Mouse (Mus musculus): ENCODE measurements around the gene 6030445D17Rik.

Gene 6030445D17Rik

GRCm38 (mm10) chr4:136459210-136459609, 2.8 kb upstream of the 6030445D17Rik start:
- no peak for DNase-seq (ENCODE audit: low spot score)

- no peak for DNase-seq (ENCODE audit: low spot score)
These were observed 844 bp upstream of the 6030445D17Rik start for GRCm38 (mm10) chr4:136461206-136461605.

- no peak for DNase-seq (ENCODE audit: low spot score)
These were observed 327 bp upstream of the 6030445D17Rik start for GRCm38 (mm10) chr4:136461761-136462085.

- DNase-seq (ENCODE audit: low spot score), result no peak
These were observed 759 bp downstream of the 6030445D17Rik start for GRCm38 (mm10) chr4:136462839-136463178.

GRCm38 (mm10) chr4:136463436-136463835, 1.4 kb downstream of the 6030445D17Rik start:
- DNase-seq (ENCODE audit: low spot score), result no peak

- DNase-seq (ENCODE audit: low spot score), result no peak
These were observed 4.2 kb downstream of the 6030445D17Rik start for GRCm38 (mm10) chr4:136466226-136466625.

- no peak for DNase-seq (ENCODE audit: low spot score)
These were observed 6.7 kb downstream of the 6030445D17Rik start for GRCm38 (mm10) chr4:136468553-136469327.

- peak; percentile 95 for DNase-seq (ENCODE audit: low spot score)
These were observed 7.4 kb downstream of the 6030445D17Rik start, which contains the start of gene Luzp1 for GRCm38 (mm10) chr4:136469371-136469903. TSS of gene Luzp1 (plus strand) at chr4:136469761.

GRCm38 (mm10) chr4:136469941-136470346, 7.9 kb downstream of the 6030445D17Rik start:
- DNase-seq (ENCODE audit: low spot score), result no peak

GRCm38 (mm10) chr4:136470347-136471071, 8.5 kb downstream of the 6030445D17Rik start:
- DNase-seq (ENCODE audit: low spot score), result peak; percentile 64

- no peak for DNase-seq (ENCODE audit: low spot score)
These were observed 14.6 kb downstream of the 6030445D17Rik start for GRCm38 (mm10) chr4:136476692-136477091.

GRCm38 (mm10) chr4:136486549-136486948, 24.5 kb downstream of the 6030445D17Rik start:
- no peak for DNase-seq (ENCODE audit: low spot score)

GRCm38 (mm10) chr4:136495993-136496392, 33.9 kb downstream of the 6030445D17Rik start:
- no peak for DNase-seq (ENCODE audit: low spot score)

- no peak for DNase-seq (ENCODE audit: low spot score)
These were observed 43.6 kb downstream of the 6030445D17Rik start for GRCm38 (mm10) chr4:136505426-136506215.

- DNase-seq (ENCODE audit: low spot score), result no peak
These were observed 47.8 kb downstream of the 6030445D17Rik start for GRCm38 (mm10) chr4:136509857-136510256.

GRCm38 (mm10) chr4:136511708-136512107, 49.7 kb downstream of the 6030445D17Rik start:
- no peak for DNase-seq (ENCODE audit: low spot score)

- DNase-seq (ENCODE audit: low spot score), result no peak
These were observed 50.9 kb downstream of the 6030445D17Rik start for GRCm38 (mm10) chr4:136512905-136513304.
